ENCODE assay signal across 9 mouse cellular contexts in genomic region chr3:37204556-37204955, GRCm38 (mm10). TPM values are rescaled to one million over a fixed set of nuclear protein-coding genes. Genes with fewer than 3 reads are reported as not detected.
DNase-seq lines count a peak whose midpoint lies in the region; ATAC-seq and TF ChIP-seq lines count a peak whose summit lies in the region.
"Had no signal": no experiment of that assay in that cellular context is flagged by ENCODE, and none has a peak within 500 bp of the region (broad histone marks: within the 10 kb centered on the region; RNA-seq: fewer than 3 reads in every experiment).

No protein-coding gene starts in this region.

- peak; percentile 66 for TF ChIP-seq CTCF in midbrain, postnatal 0 days (IDR thresholded peaks at IDR 0.05)

- no peaks in the 10 kb centered on the region for H3K9me3 ChIP-seq in forebrain, embryonic 11.5 days (ENCODE audit: control insufficient read depth, low read length)
- H3K9me3 ChIP-seq in hindbrain, embryonic 13.5 days: no peaks in the 10 kb centered on the region
- no peaks in the 10 kb centered on the region for H3K9me3 ChIP-seq in midbrain, postnatal 0 days (ENCODE audit: low read length)

- no peaks in the 10 kb centered on the region for H3K4me1 ChIP-seq in forebrain, embryonic 11.5 days (replicated peaks; ENCODE audit: control insufficient read depth, insufficient read depth, low read length)
- H3K4me1 ChIP-seq in hindbrain, embryonic 13.5 days (replicated peaks): peaks cover 19% of the 10 kb centered on the region
- H3K4me1 ChIP-seq in midbrain, postnatal 0 days (ENCODE audit: insufficient read depth, low read length): no peaks in the 10 kb centered on the region

- H3K4me3 ChIP-seq in forebrain, embryonic 11.5 days (ENCODE audit: low read depth, low read length): peak overlapping the region; percentile 39
- H3K4me3 ChIP-seq in hindbrain, embryonic 13.5 days: peak overlapping the region; percentile 46
- H3K4me3 ChIP-seq in midbrain, postnatal 0 days (ENCODE audit: low read depth, low read length): peak overlapping the region; percentile 39

- no peaks in the 10 kb centered on the region for H3K27me3 ChIP-seq in forebrain, embryonic 11.5 days (ENCODE audit: control insufficient read depth, insufficient read depth, low read length)
- no peaks in the 10 kb centered on the region for H3K27me3 ChIP-seq in hindbrain, embryonic 13.5 days
- H3K27me3 ChIP-seq in midbrain, postnatal 0 days (ENCODE audit: insufficient read depth, low read length): no peaks in the 10 kb centered on the region

- no peak overlapping the region for H3K27ac ChIP-seq in forebrain, embryonic 11.5 days (ENCODE audit: low read depth, low read length)
- H3K27ac ChIP-seq in hindbrain, embryonic 13.5 days: no peak overlapping the region
- H3K27ac ChIP-seq in midbrain, postnatal 0 days (ENCODE audit: low read depth, low read length): no peak overlapping the region

- DNase-seq in spleen, postnatal 4 days (ENCODE audit: low spot score in 2 of 2): peak; percentile 20 to 55
- DNase-seq in spleen, adult 12 weeks (ENCODE audit: low spot score): no peak
- peak; percentile 56 for DNase-seq in adrenal gland, postnatal 10 days
- no peak for DNase-seq in forebrain, embryonic 11.5 days (ENCODE audit: low spot score)
- DNase-seq in liver: peak; percentile 34
- peak; percentile 50 for DNase-seq in midbrain, postnatal 0 days (ENCODE audit: low spot score)

- peak overlapping the region; percentile 70; the same call in 1 of the 2 replicates for H3K9ac ChIP-seq in forebrain, embryonic 11.5 days (ENCODE audit: low read length)
- peak overlapping the region; percentile 72; the same call in 1 of the 2 replicates for H3K9ac ChIP-seq in hindbrain, embryonic 13.5 days
- H3K9ac ChIP-seq in midbrain, postnatal 0 days (replicated peaks; ENCODE audit: low read length, poor library complexity, severe bottlenecking): peak overlapping the region; percentile 40; the same call in 1 of the 2 replicates

- peak overlapping the region; percentile 93 for H3K4me2 ChIP-seq in forebrain, embryonic 11.5 days (ENCODE audit: low read depth, low read length, severe bottlenecking)
- H3K4me2 ChIP-seq in hindbrain, embryonic 13.5 days: peak overlapping the region; percentile 78
- peak overlapping the region; percentile 73 for H3K4me2 ChIP-seq in midbrain, postnatal 0 days (ENCODE audit: low read depth, low read length, poor library complexity, severe bottlenecking)

- no peaks in the 10 kb centered on the region for H3K36me3 ChIP-seq in forebrain, embryonic 11.5 days (ENCODE audit: control insufficient read depth, insufficient read depth, low read length)
- H3K36me3 ChIP-seq in hindbrain, embryonic 13.5 days: no peaks in the 10 kb centered on the region
- H3K36me3 ChIP-seq in midbrain, postnatal 0 days (ENCODE audit: insufficient read depth, low read length): no peaks in the 10 kb centered on the region

- 28% methylated on average over 6 of the region's 6 CpGs for WGBS in forebrain, embryonic 11.5 days
- 25% methylated on average over 6 of the region's 6 CpGs for WGBS in hindbrain, embryonic 13.5 days
- WGBS in midbrain, postnatal 0 days: 23% methylated on average over 6 of the region's 6 CpGs

- 0 out of 2 replicates have a peak, but pooled peaks have one; percentile 67 for ATAC-seq in forebrain, embryonic 11.5 days (replicated peaks; ENCODE audit: low FRiP score)
- peak; percentile 20; the same call in 1 of the 2 replicates for ATAC-seq in hindbrain, embryonic 13.5 days (ENCODE audit: low FRiP score)
- no peak for ATAC-seq in midbrain, postnatal 0 days (ENCODE audit: low FRiP score)
- no peak for ATAC-seq in inflammation-experienced regulatory T-cells, adult 6 months

RNA-seq across cellular contexts. Expression of gene Il21, which starts 27.9 kb away (rescaled TPM):
- total RNA-seq in adrenal gland, postnatal 10 days (2021): not detected
- polyA plus RNA-seq in forebrain, embryonic 11.5 days (2014; fragmentation: Nextera tagmentation; extraction: Ambion mirVana): not detected in 2 replicates
- not detected in 2 replicates for polyA plus RNA-seq in hindbrain, embryonic 13.5 days (2015; fragmentation: Nextera tagmentation; extraction: Ambion mirVana)
- total RNA-seq in midbrain, postnatal 0 days (2014; rRNA removed): not detected in 2 replicates
- polyA plus RNA-seq in midbrain, postnatal 0 days (2015; fragmentation: Nextera tagmentation; extraction: Ambion mirVana): not detected in 2 replicates
- polyA plus RNA-seq in inflammation-experienced regulatory T-cells, adult 6 months (2017; shearing (Covaris generic)): 10 to 100 TPM in 1 of 3 experiments, 1 to 10 TPM in 2; 3.7 to 11.3 (median 6.7) TPM
- total RNA-seq: heart, postnatal 36 days had no signal

Comparison
In these comparisons a context has a peak if more than half of its experiments do, and no peak if none do; other contexts are left out.
1. DNase-seq: peak in spleen, postnatal 4 days (2 of 2), adrenal gland, postnatal 10 days (single experiment), liver (single experiment) and midbrain, postnatal 0 days (single experiment); none in spleen, adult 12 weeks (single experiment) and forebrain, embryonic 11.5 days (single experiment).
2. ATAC-seq: peak in forebrain, embryonic 11.5 days (single experiment) and hindbrain, embryonic 13.5 days (single experiment); none in midbrain, postnatal 0 days (single experiment) and inflammation-experienced regulatory T-cells, adult 6 months (single experiment).
3. Peak in every context shown above with its lines, with median percentiles within 50 percentile points of each other: H3K4me2 ChIP-seq, H3K4me3 ChIP-seq and H3K9ac ChIP-seq.